Mouse (Mus musculus) embryo, embryonic 10 days (tissue): ENCODE results near the gene Jpt1.
"Not testable (repeated sequence)": the region's sequence is repeated elsewhere in the genome, so short reads cannot be mapped to it uniquely, and the experiment has no call there.

ENCODE experiments used
- DNase-seq: peaks from one replicate; pipeline ENCODE4 v3.0.0-alpha.2; 2015; ENCODE audit warnings: low spot score

Gene Jpt1

GRCm38 (mm10) chr11:115475025-115475757, 39.0 kb downstream of the Jpt1 start, which contains the start of gene Armc7:
Gene Armc7 (plus strand): TSS chr11:115475667.
- DNase-seq, result peak; percentile 97

- peak; percentile 98 for DNase-seq
These were observed 40.4 kb downstream of the Jpt1 start for GRCm38 (mm10) chr11:115473626-115474275.

GRCm38 (mm10) chr11:115472183-115472582, 42.0 kb downstream of the Jpt1 start:
- DNase-seq, result no peak

- peak; percentile 92 for DNase-seq
These were observed 47.0 kb downstream of the Jpt1 start for GRCm38 (mm10) chr11:115467217-115467618.

- no peak for DNase-seq
These were observed 49.3 kb downstream of the Jpt1 start for GRCm38 (mm10) chr11:115464851-115465250.

GRCm38 (mm10) chr11:115463397-115463796, 50.8 kb downstream of the Jpt1 start:
- DNase-seq, result no peak

- no peak for DNase-seq
These were observed 51.8 kb downstream of the Jpt1 start, which contains the start of gene Slc16a5 for GRCm38 (mm10) chr11:115462243-115462891. Gene Slc16a5 (plus strand): TSS chr11:115462474.

- DNase-seq, result no peak
These were observed 52.3 kb downstream of the Jpt1 start for GRCm38 (mm10) chr11:115461846-115462242.

- DNase-seq, result no peak
These were observed 53.2 kb downstream of the Jpt1 start for GRCm38 (mm10) chr11:115460976-115461375.

- peak; percentile 41 for DNase-seq
These were observed 56.8 kb downstream of the Jpt1 start for GRCm38 (mm10) chr11:115457405-115457804.

GRCm38 (mm10) chr11:115456182-115456581, 58.0 kb downstream of the Jpt1 start:
- no peak for DNase-seq

- no peak for DNase-seq
These were observed 58.6 kb downstream of the Jpt1 start for GRCm38 (mm10) chr11:115455619-115456018.

GRCm38 (mm10) chr11:115454822-115455221, 59.4 kb downstream of the Jpt1 start:
- not testable (repeated sequence) for DNase-seq

GRCm38 (mm10) chr11:115453306-115453705, 60.9 kb downstream of the Jpt1 start:
- no peak for DNase-seq

- no peak for DNase-seq
These were observed 61.8 kb downstream of the Jpt1 start for GRCm38 (mm10) chr11:115452281-115452860.

- DNase-seq, result no peak
These were observed 62.4 kb downstream of the Jpt1 start for GRCm38 (mm10) chr11:115451781-115452241.

GRCm38 (mm10) chr11:115450176-115450575, 64.0 kb downstream of the Jpt1 start:
- DNase-seq, result no peak

GRCm38 (mm10) chr11:115448998-115449397, 65.2 kb downstream of the Jpt1 start:
- no peak for DNase-seq

GRCm38 (mm10) chr11:115448075-115448474, 66.1 kb downstream of the Jpt1 start:
- DNase-seq, result no peak
